ENCODE assay signal across 21 mouse cellular contexts in genomic region chr4:38953633-38954032, GRCm38 (mm10).
DNase-seq lines count a peak whose midpoint lies in the region; ATAC-seq and TF ChIP-seq lines count a peak whose summit lies in the region.
"Had no signal": no experiment of that assay in that cellular context is flagged by ENCODE, and none has a peak within 500 bp of the region (broad histone marks: within the 10 kb centered on the region; RNA-seq: fewer than 3 reads in every experiment).

No protein-coding gene starts in this region.

- no peaks in the 10 kb centered on the region for H3K9me3 ChIP-seq in heart, embryonic 10.5 days
- no peaks in the 10 kb centered on the region for H3K9me3 ChIP-seq in heart, embryonic 11.5 days (replicated peaks; ENCODE audit: control insufficient read depth, low read length)
- no peaks in the 10 kb centered on the region for H3K9me3 ChIP-seq in heart, postnatal 0 days (replicated peaks; ENCODE audit: control insufficient read depth, low read length)
- H3K9me3 ChIP-seq: G1E had no signal

- H3K4me1 ChIP-seq in heart, embryonic 10.5 days = no peaks in the 10 kb centered on the region; the same call in 1 of the 2 replicates
- no peaks in the 10 kb centered on the region for H3K4me1 ChIP-seq in heart, embryonic 11.5 days (ENCODE audit: control insufficient read depth, insufficient read depth, low read length)
- H3K4me1 ChIP-seq in heart, postnatal 0 days (ENCODE audit: control insufficient read depth, insufficient read depth) = 0 out of 2 replicates have a peak, but pooled peaks cover 3% of the 10 kb centered on the region

- H3K4me2 ChIP-seq in heart, embryonic 11.5 days = no peak overlapping the region
- H3K4me2 ChIP-seq in heart, postnatal 0 days (ENCODE audit: low read depth, low read length) = no peak overlapping the region

- DNase-seq in heart, embryonic 10.5 days (ENCODE audit: low spot score) = peak; percentile 84
- DNase-seq in heart, postnatal 4 days = no peak
- no peak for DNase-seq in heart, postnatal 10 days
- DNase-seq in heart, postnatal 0 days (ENCODE audit: low spot score) = no peak
- no peak for DNase-seq in heart, adult 18-20 months
- DNase-seq: adrenal gland, adult 2 months; adrenal gland, adult 8-10 months; adrenal gland, postnatal 10 days; adrenal gland, postnatal 14 days; adrenal gland, postnatal 25 days; adrenal gland, postnatal 36 days; B cell, adult 2 months; cerebellum, adult 11 months; cerebellum, adult 11-12 months; cerebellum, adult 18-20 months had no signal

- 0 out of 2 replicates have a peak, but pooled peaks have one; percentile 49 for ATAC-seq in heart, embryonic 11.5 days (replicated peaks; ENCODE audit: insufficient number of reproducible peaks, low FRiP score, low TSS enrichment)
- ATAC-seq in heart, postnatal 0 days (ENCODE audit: insufficient read depth, low read depth) = 0 out of 2 replicates have a peak, but pooled peaks have one; percentile 57
- ATAC-seq: activated CD4-positive, CD25-positive, alpha-beta regulatory T cell, adult 4 months; CD4-positive, CD25-positive, alpha-beta regulatory T cell, adult 4 months; Patski had no signal

- no peak overlapping the region for H3K4me3 ChIP-seq in heart, embryonic 10.5 days
- H3K4me3 ChIP-seq in heart, embryonic 11.5 days (ENCODE audit: low read depth, low read length) = no peak overlapping the region
- H3K4me3 ChIP-seq in heart, postnatal 0 days (ENCODE audit: low read depth, low read length) = no peak overlapping the region

- H3K27ac ChIP-seq in heart, embryonic 10.5 days = no peak overlapping the region
- H3K27ac ChIP-seq in heart, embryonic 11.5 days (ENCODE audit: low read depth, low read length) = no peak overlapping the region
- H3K27ac ChIP-seq in heart, postnatal 0 days (ENCODE audit: low read depth) = no peak overlapping the region

- H3K9ac ChIP-seq in heart, embryonic 11.5 days (ENCODE audit: low read depth, low read length) = no peak overlapping the region
- no peak overlapping the region for H3K9ac ChIP-seq in heart, postnatal 0 days (replicated peaks; ENCODE audit: low read depth, low read length)

- no peak for TF ChIP-seq CTCF in heart, postnatal 0 days (IDR thresholded peaks at IDR 0.05; ENCODE audit: low read depth)

- TF ChIP-seq EP300 in heart, postnatal 0 days (IDR thresholded peaks at IDR 0.05; ENCODE audit: low read depth) = no peak

- WGBS in heart, embryonic 10.5 days = 39% methylated on average over 1 of the region's 1 CpGs
- 39% methylated on average over 1 of the region's 1 CpGs for WGBS in heart, embryonic 11.5 days (ENCODE audit: insufficient replicate concordance)
- whole genome bisulfite sequencing in heart, postnatal 0 days = 14% methylated on average over 1 of the region's 1 CpGs

- intact Hi-C loops in heart, postnatal 10 days (cut with DNase I) = no loop called here

- no peaks in the 10 kb centered on the region for H3K27me3 ChIP-seq in heart, embryonic 10.5 days (ENCODE audit: insufficient read depth, poor library complexity, severe bottlenecking)
- H3K27me3 ChIP-seq in heart, embryonic 11.5 days (ENCODE audit: control insufficient read depth, insufficient read depth, low read length) = no peaks in the 10 kb centered on the region
- no peaks in the 10 kb centered on the region for H3K27me3 ChIP-seq in heart, postnatal 0 days (ENCODE audit: control insufficient read depth, insufficient read depth, low read length)
- H3K27me3 ChIP-seq: CH12.LX, Patski had no signal

- H3K36me3 ChIP-seq in heart, embryonic 10.5 days = no peaks in the 10 kb centered on the region
- no peaks in the 10 kb centered on the region for H3K36me3 ChIP-seq in heart, embryonic 11.5 days (ENCODE audit: control insufficient read depth, insufficient read depth, low read length)
- H3K36me3 ChIP-seq in heart, postnatal 0 days (replicated peaks; ENCODE audit: control insufficient read depth, insufficient read depth, low read length) = no peaks in the 10 kb centered on the region
- H3K36me3 ChIP-seq: G1E had no signal
